Mouse (Mus musculus) thymus, adult 2 months (tissue): ENCODE results near the gene Cd84. TPM values are rescaled to one million over a fixed set of nuclear protein-coding genes. Genes with fewer than 3 reads are reported as not detected.
"Not testable (repeated sequence)": the region's sequence is repeated elsewhere in the genome, so short reads cannot be mapped to it uniquely, and the experiment has no call there.

ENCODE experiments used
- DNase-seq: peaks from one replicate; pipeline ENCODE4 v3.0.0; 2021
- H3K27ac ChIP-seq: fragments of 200-500 bp; 2 replicates; pipeline ENCODE4 v1.5.1; 2012; ENCODE audit warnings: low read length, control low read depth; ENCODE audit not compliant: control insufficient read depth, insufficient read depth
- H3K27me3 ChIP-seq: fragments of 200-500 bp; 2 replicates; pipeline ENCODE4 v1.6.1; 2012; ENCODE audit warnings: mild to moderate bottlenecking, low read length, moderate library complexity, mixed read lengths; ENCODE audit not compliant: control insufficient read depth, insufficient read depth
- H3K36me3 ChIP-seq: fragments of 200-500 bp; 2 replicates; pipeline ENCODE4 v1.6.1; 2012; ENCODE audit warnings: mild to moderate bottlenecking, low read length, moderate library complexity; ENCODE audit not compliant: control insufficient read depth, insufficient read depth
- H3K4me1 ChIP-seq: fragments of 200-500 bp; replicated peaks from 2 replicates; pipeline ENCODE4 v1.6.1; 2012; ENCODE audit warnings: low read length; ENCODE audit not compliant: control insufficient read depth, insufficient read depth
- H3K4me3 ChIP-seq: fragments of 200-500 bp; 2 replicates; pipeline ENCODE4 v1.5.1; 2012; ENCODE audit warnings: mild to moderate bottlenecking, low read length, control low read depth, moderate library complexity; ENCODE audit not compliant: control insufficient read depth, insufficient read depth
- CTCF ChIP-seq: fragments of 200-500 bp; IDR thresholded peaks from 2 replicates; pipeline ENCODE4 v1.5.1; 2012; ENCODE audit warnings: mild to moderate bottlenecking, control low read depth, low read length, moderate library complexity, borderline replicate concordance; ENCODE audit not compliant: control insufficient read depth, poor library complexity, insufficient read depth; ENCODE audit errors: extremely low read depth
- POLR2A ChIP-seq: fragments of 200-500 bp; IDR thresholded peaks from 2 replicates; pipeline ENCODE4 v1.6.1; 2012; ENCODE audit warnings: mild to moderate bottlenecking, low read length, control low read depth, moderate library complexity; ENCODE audit not compliant: control insufficient read depth, poor library complexity, insufficient read depth; ENCODE audit errors: extremely low read depth
- WGBS: fragments of 180-500 bp; shearing (Covaris S2); methylation state at CpG from one replicate; pipeline ENCODE4 v1.1.7; 2018; 5-methylcytosine and 5-hydroxymethylcytosine counted together
- polyA plus RNA-seq: library from polyadenylated mRNA; depleted of rRNA; stranded (reverse); fragments of >200 nt; gene quantifications from 2 replicates; pipeline ENCODE4 v1.2.3, GENCODE M21; 2012; rRNA removed

Gene Cd84
- polyA plus RNA-seq = 22.3 and 27.8 TPM in 2 replicates

GRCm38 (mm10) chr1:171839488-171839887, at the start of gene Cd84:
TSS of gene Cd84 (plus strand) at chr1:171839697.
- Histone ChIP-seq H3K36me3 (no peaks in the 10 kb centered on the region), H3K4me3 (peak within 1 kb of the TSS; percentile 19; the same call in 1 of the 2 replicates), H3K27ac (peak within 1 kb of the TSS; percentile 65), H3K4me1 (0 out of 2 replicates have a peak, but pooled peaks cover 2% of the 10 kb centered on the region), H3K27me3 (no peaks in the 10 kb centered on the region)
- WGBS = 69% methylated on average over 3 of the region's 3 CpGs
- DNase-seq = no peak
- no peak for TF ChIP-seq POLR2A
- TF ChIP-seq CTCF = no peak

GRCm38 (mm10) chr1:171791491-171791890, 48.0 kb upstream of the Cd84 start:
- Histone ChIP-seq H3K27ac (no peak overlapping the region), H3K4me3 (no peak overlapping the region), H3K4me1 (peaks cover 10% of the 10 kb centered on the region), H3K36me3 (peaks cover 67% of the 10 kb centered on the region), H3K27me3 (no peaks in the 10 kb centered on the region)
- no peak for TF ChIP-seq POLR2A
- no peak for TF ChIP-seq CTCF
- DNase-seq = no peak
- WGBS = 96% methylated on average over 3 of the region's 3 CpGs

GRCm38 (mm10) chr1:171796185-171796584, 43.3 kb upstream of the Cd84 start:
- H3K27ac ChIP-seq = no peak overlapping the region
- no peak overlapping the region for H3K4me3 ChIP-seq
- no peak for TF ChIP-seq CTCF
- no peak for TF ChIP-seq POLR2A
- DNase-seq = no peak
- H3K27me3 ChIP-seq = no peaks in the 10 kb centered on the region
- 29% methylated on average over 2 of the region's 2 CpGs for WGBS
- H3K36me3 ChIP-seq = peaks cover 79% of the 10 kb centered on the region
- no peaks in the 10 kb centered on the region for H3K4me1 ChIP-seq

GRCm38 (mm10) chr1:171797840-171798239, 41.7 kb upstream of the Cd84 start:
- no peak for TF ChIP-seq POLR2A
- TF ChIP-seq CTCF = no peak
- no peak overlapping the region for H3K27ac ChIP-seq
- H3K4me3 ChIP-seq = no peak overlapping the region
- H3K4me1 ChIP-seq = no peaks in the 10 kb centered on the region
- WGBS = 87% methylated on average over 1 of the region's 1 CpGs
- no peak for DNase-seq
- no peaks in the 10 kb centered on the region for H3K27me3 ChIP-seq
- H3K36me3 ChIP-seq = peaks cover 79% of the 10 kb centered on the region

GRCm38 (mm10) chr1:171799648-171800047, 39.8 kb upstream of the Cd84 start:
- Histone ChIP-seq H3K4me1 (no peaks in the 10 kb centered on the region), H3K36me3 (peaks cover 68% of the 10 kb centered on the region), H3K27ac (no peak overlapping the region), H3K27me3 (no peaks in the 10 kb centered on the region), H3K4me3 (no peak overlapping the region)
- DNase-seq = no peak
- TF ChIP-seq CTCF (no peak), POLR2A (no peak)
- WGBS = 90% methylated on average over 4 of the region's 4 CpGs

GRCm38 (mm10) chr1:171811048-171811447, 28.4 kb upstream of the Cd84 start:
- H3K36me3 ChIP-seq, H3K27me3 ChIP-seq, H3K27ac ChIP-seq, H3K4me1 ChIP-seq, DNase-seq, H3K4me3 ChIP-seq: not testable (repeated sequence)
- 59% methylated on average over 1 of the region's 1 CpGs for WGBS

GRCm38 (mm10) chr1:171815545-171816439, 23.7 kb upstream of the Cd84 start:
- Histone ChIP-seq H3K4me3 (no peak overlapping the region), H3K27me3 (no peaks in the 10 kb centered on the region), H3K4me1 (peaks cover 2% of the 10 kb centered on the region; the same call in 1 of the 2 replicates), H3K27ac (no peak overlapping the region), H3K36me3 (no peaks in the 10 kb centered on the region)
- peak; percentile 51 for DNase-seq
- TF ChIP-seq CTCF (no peak), POLR2A (no peak)
- WGBS = 14% methylated on average over 8 of the region's 8 CpGs
